Mouse (Mus musculus) brown adipose tissue, adult 24 weeks (tissue): Measurements from ENCODE around the gene Dbi. TPM values are rescaled to one million over a fixed set of nuclear protein-coding genes. Genes with fewer than 3 reads are reported as not detected.

Experiments
- polyA plus RNA-seq: library from polyadenylated mRNA; stranded (reverse); fragments of >200 nt; gene quantifications from 2 replicates; pipeline ENCODE4 v1.2.4, GENCODE M21; 2012; ENCODE audit not compliant: missing spikeins, insufficient read depth, insufficient read length

The Dbi gene
- polyA plus RNA-seq, 1 experiment: 9,357 TPM

Other genes starting within 250 kb of the Dbi start
- 10.0 and 10.7 TPM in 2 replicates for gene Tmem177, start 207.9 kb downstream of the Dbi start, polyA plus RNA-seq
- gene Cfap221, start 123.8 kb downstream of the Dbi start, polyA plus RNA-seq: 2.8 TPM in 1 of 2 replicates, not detected in the other
- gene Sctr, start 114.2 kb downstream of the Dbi start, polyA plus RNA-seq: 8.3 and 15.5 TPM in 2 replicates
- 53.3 and 66.7 TPM in 2 replicates for gene Tmem37, start 47.0 kb downstream of the Dbi start, polyA plus RNA-seq
- 3.3 and 8.9 TPM in 2 replicates for gene 3110009E18Rik, start 109 bp upstream of the Dbi start, polyA plus RNA-seq
- gene Steap3, start 151.6 kb upstream of the Dbi start, polyA plus RNA-seq: 12.7 and 15.1 TPM in 2 replicates
- not detected in 2 replicates for gene C1ql2, start 219.5 kb upstream of the Dbi start, polyA plus RNA-seq